Mouse (Mus musculus) inflammation-experienced regulatory T-cells, adult 6 months (primary cell): Measurements from ENCODE around the gene Slc25a45. TPM values are rescaled to one million over a fixed set of nuclear protein-coding genes. Genes with fewer than 3 reads are reported as not detected.

Experiments
- ATAC-seq: one replicate; pipeline ENCODE4 v1.8.0; 2017
- polyA plus RNA-seq, 3 experiments: library from polyadenylated mRNA; unstranded; fragments of 100-300 nt; shearing (Covaris generic); gene quantifications; one replicate each; pipeline ENCODE4 v1.2.1; 2017

Slc25a45 gene
- polyA plus RNA-seq, 3 experiments from 2014 or later: 48.8 to 54.8 (median 54.1) TPM

DNA sequence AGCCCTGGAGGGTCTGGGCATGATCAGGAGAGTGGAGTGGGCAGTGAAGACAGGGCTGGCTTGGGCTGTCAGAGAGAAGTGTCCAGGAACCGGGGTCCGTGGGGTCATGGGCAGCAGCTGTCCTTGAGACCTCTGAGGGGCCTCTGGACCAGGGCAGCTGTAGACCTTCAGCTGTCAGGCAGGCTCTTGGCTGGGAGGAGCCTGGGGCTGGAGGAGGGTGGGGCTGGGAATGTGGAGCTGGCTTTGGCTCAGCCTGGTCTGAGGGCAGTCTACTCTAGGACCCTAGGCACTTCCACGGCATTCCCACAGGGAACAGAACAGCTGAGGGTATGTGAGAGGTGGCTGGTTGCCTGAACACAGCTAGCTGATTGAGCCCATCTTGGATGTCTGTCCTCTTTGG, 57.7 kb downstream of the Slc25a45 start:
- no peak for ATAC-seq

Other genes starting within 250 kb of the Slc25a45 start
- gene Rela, start 240.3 kb upstream of the Slc25a45 start, polyA plus RNA-seq: 100 to 1,000 TPM in 2 of 3 experiments, 10 to 100 TPM in 1; 95.8 to 144 (median 126) TPM
- 10 to 100 TPM; 23.3 to 28.7 (median 25.0) TPM for gene Sipa1, start 214.1 kb upstream of the Slc25a45 start, polyA plus RNA-seq
- gene Map3k11, start 189.1 kb upstream of the Slc25a45 start, polyA plus RNA-seq: 1 to 10 TPM; 6.6 to 8.7 (median 7.8) TPM
- 10 to 100 TPM; 14.8 to 26.0 (median 21.1) TPM for gene Pcnx3, start 188.9 kb upstream of the Slc25a45 start, polyA plus RNA-seq
- gene Kcnk7, start 173.4 kb upstream of the Slc25a45 start, polyA plus RNA-seq: 1 to 10 TPM; 1.5 to 5.7 (median 2.6) TPM
- 10 to 100 TPM; 12.5 to 43.4 (median 19.4) TPM for gene Ehbp1l1, start 151.5 kb upstream of the Slc25a45 start, polyA plus RNA-seq
- gene Fam89b, start 148.2 kb upstream of the Slc25a45 start, polyA plus RNA-seq: 10 to 100 TPM; 13.0 to 57.6 (median 36.1) TPM
- under 1 TPM in 1 of 3 experiments, not detected in 2; 0.77 TPM for gene Ltbp3, start 136.9 kb upstream of the Slc25a45 start, polyA plus RNA-seq
- 10 to 100 TPM; 14.2 to 19.5 (median 15.4) TPM for gene Scyl1, start 106.4 kb upstream of the Slc25a45 start, polyA plus RNA-seq
- 10 to 100 TPM; 57.3 to 71.3 (median 60.1) TPM for gene Frmd8, start 2.5 kb upstream of the Slc25a45 start, polyA plus RNA-seq
- gene Tigd3, start 16.3 kb downstream of the Slc25a45 start, polyA plus RNA-seq: 1 to 10 TPM in 1 of 3 experiments, under 1 TPM in 2; 0.36 to 1.1 (median 0.66) TPM
- gene Dpf2, start 35.2 kb downstream of the Slc25a45 start, polyA plus RNA-seq: 100 to 1,000 TPM; 157 to 198 (median 189) TPM
- under 1 TPM in 2 of 3 experiments, not detected in 1; 0.32 to 0.52 TPM for gene Cdc42ep2, start 47.0 kb downstream of the Slc25a45 start, polyA plus RNA-seq
- gene Pola2, start 86.4 kb downstream of the Slc25a45 start, polyA plus RNA-seq: 10 to 100 TPM; 14.2 to 20.4 (median 14.7) TPM
- not detected for gene Slc22a20, start 108.3 kb downstream of the Slc25a45 start, polyA plus RNA-seq
- 10 to 100 TPM; 41.9 to 48.2 (median 44.7) TPM for gene Capn1, start 138.1 kb downstream of the Slc25a45 start, polyA plus RNA-seq
- gene Syvn1, start 168.8 kb downstream of the Slc25a45 start, polyA plus RNA-seq: 10 to 100 TPM; 12.6 to 16.5 (median 16.2) TPM
- gene Mrpl49, start 180.0 kb downstream of the Slc25a45 start, polyA plus RNA-seq: 10 to 100 TPM; 36.6 to 40.3 (median 36.7) TPM
- gene Fau, start 180.0 kb downstream of the Slc25a45 start, polyA plus RNA-seq: 1,000 to 10,000 TPM; 1,798 to 3,866 (median 2,409) TPM
- gene Znhit2, start 183.4 kb downstream of the Slc25a45 start, polyA plus RNA-seq: 10 to 100 TPM in 1 of 3 experiments, 1 to 10 TPM in 2; 5.6 to 11.5 (median 9.4) TPM
- 1 to 10 TPM; 5.6 to 7.2 (median 6.9) TPM for gene Tm7sf2, start 190.6 kb downstream of the Slc25a45 start, polyA plus RNA-seq
- gene Vps51, start 199.4 kb downstream of the Slc25a45 start, polyA plus RNA-seq: 10 to 100 TPM; 29.3 to 35.6 (median 31.5) TPM
- gene Tmem262, start 202.2 kb downstream of the Slc25a45 start, polyA plus RNA-seq: not detected
- 1 to 10 TPM in 1 of 3 experiments, under 1 TPM in 1, not detected in 1; 0.77 to 1.1 TPM for gene Gm28374, start 204.4 kb downstream of the Slc25a45 start, polyA plus RNA-seq
- gene Zfpl1, start 207.1 kb downstream of the Slc25a45 start, polyA plus RNA-seq: 10 to 100 TPM; 32.0 to 47.2 (median 36.9) TPM
- gene Cdca5, start 207.2 kb downstream of the Slc25a45 start, polyA plus RNA-seq: 10 to 100 TPM in 1 of 3 experiments, 1 to 10 TPM in 2; 2.4 to 24.7 (median 4.4) TPM
- gene AC131692.1, start 216.6 kb downstream of the Slc25a45 start, polyA plus RNA-seq: under 1 TPM in 1 of 3 experiments, not detected in 2; 0.48 TPM
- under 1 TPM in 1 of 3 experiments, not detected in 2; 0.33 TPM for gene Naaladl1, start 228.0 kb downstream of the Slc25a45 start, polyA plus RNA-seq
- gene Sac3d1, start 240.8 kb downstream of the Slc25a45 start, polyA plus RNA-seq: 1 to 10 TPM; 1.4 to 4.4 (median 3.3) TPM